Mouse (Mus musculus): ENCODE measurements around the gene Nat8f2. TPM values are rescaled to one million over a fixed set of nuclear protein-coding genes. Genes with fewer than 3 reads are reported as not detected.

Gene Nat8f2
- 19.5 TPM for polyA plus RNA-seq (2014; fragmentation: Illumina TruSeq; extraction: RNeasy Lipid Tissue Mini Kit (QIAGEN cat#74804); ENCODE audit: low read depth, low replicate concordance)

DNA sequence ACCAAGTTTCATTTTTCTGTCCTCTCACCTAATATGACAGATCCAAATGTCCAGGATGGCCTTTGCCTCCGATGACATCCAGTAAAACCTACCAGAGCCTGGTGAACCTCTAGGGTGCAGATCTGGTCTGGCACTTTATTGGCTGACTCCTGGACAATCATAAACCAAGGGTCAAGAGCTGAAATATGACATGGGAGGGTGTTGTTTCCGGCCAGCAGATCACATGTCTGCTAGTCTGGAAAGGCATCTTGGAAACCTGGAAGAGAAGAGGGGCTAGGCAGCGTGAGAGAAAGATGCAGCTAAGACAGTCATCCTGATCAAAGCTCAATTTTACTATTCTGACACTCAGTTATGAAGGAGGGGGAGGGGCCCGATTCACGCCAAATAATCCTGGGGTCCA lies at the start of gene Nat8f2:
TSS of gene Nat8f2 (minus strand) at position 153 of the 400 bp plus-strand sequence.

DNA sequence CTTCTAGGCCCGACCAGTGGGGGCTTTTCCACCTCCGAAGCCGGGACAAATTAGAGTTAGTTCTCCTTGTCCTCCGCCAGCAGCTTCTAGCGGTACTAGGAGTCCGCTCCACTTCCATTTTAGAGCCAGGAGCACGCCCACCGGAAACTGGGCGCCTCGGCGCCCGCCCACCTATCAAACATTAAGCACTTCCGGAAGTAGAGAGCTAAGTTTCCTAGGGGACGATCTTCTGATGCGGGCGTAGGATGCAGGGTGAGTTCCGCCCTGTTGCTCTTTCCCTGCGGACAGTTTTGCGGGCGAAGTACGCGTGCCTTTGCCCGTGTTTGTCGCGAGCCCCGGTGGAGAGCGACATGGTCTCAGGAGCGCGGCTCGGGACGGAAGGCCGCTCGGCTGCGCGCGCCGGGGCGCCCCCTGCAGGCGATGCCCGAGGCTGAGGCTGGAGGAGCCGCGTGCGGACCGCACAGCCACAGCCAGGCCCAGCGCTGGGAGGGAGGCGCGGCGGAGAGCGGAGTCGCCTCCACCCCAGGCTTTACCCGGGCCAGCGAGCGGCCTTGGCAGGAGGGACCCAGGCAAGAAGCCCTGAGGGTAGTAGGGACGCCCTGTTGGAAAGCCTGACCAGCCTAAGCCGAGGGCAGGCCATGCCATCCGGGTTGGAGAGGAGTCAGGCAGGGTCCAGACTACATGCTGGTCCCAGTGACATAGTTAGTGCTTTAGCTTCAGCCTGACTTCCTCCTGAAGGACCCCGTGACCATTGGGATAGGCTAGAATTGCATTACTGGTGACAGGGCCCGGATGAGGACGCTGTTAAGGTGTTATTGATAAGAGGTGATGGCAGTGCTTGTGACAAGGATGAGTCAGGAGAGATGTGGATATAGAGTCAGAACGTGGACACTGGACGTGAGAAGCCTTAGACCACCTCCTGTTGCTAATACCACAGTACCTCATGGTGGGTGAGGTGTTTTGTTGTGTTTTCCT lies 46.9 kb upstream of the Nat8f2 start, which contains the start of gene Nat8f1:
TSS of gene Nat8f1 (minus strand) at position 149 of the 975 bp plus-strand sequence.

DNA sequence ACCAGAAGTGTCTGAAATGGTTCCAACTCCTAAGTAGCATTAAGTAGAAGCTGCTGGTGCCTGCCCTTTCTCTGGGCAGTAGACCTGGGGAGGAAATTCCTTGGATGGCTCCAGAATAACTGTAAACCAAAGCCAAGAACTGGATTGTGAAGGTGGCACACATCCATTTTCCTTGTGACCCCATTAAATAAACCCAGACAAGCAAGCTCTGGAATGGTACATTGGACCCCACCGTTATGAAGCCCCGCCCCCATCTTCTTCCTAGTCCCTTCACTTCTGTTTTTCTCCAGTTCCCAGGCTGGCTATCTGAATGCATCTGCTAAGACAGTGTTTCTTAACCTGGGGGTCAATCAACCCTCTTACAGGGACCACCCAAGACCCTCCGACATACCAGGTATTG lies 42.6 kb upstream of the Nat8f2 start, which contains the start of gene Tprkb:
TSS of gene Tprkb (plus strand) at position 279 of the 400 bp plus-strand sequence.

GRCm38 (mm10) chr6:85904642-85905061 lies 35.7 kb upstream of the Nat8f2 start, which contains the start of gene Nat8f4:
TSS of gene Nat8f4 (minus strand) at chr6:85904884.

DNA sequence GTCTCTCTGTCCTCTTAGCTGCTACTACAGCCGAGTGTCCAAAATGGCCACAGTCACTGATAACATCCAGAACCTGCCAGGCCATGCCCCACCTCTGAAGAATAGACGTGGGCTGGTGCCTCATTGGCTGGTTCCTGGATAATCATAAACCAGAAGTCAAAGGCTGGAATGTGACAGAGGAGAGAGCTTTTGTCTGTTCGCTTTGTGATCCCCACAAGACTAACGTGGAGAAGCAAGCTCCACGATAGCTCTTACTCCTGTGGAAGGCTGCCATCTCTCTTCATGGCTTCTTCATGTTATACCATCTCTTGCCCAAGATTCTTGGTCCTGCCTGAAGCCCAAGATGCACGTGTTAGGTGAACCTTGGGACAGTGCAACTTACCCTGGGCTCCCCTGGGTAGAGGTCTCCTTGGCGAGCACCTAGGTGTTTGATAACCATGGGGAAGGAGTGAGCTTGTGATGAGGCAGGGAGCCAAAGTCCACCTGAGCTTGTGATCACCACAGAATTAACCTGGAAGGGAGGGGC lies 37.1 kb downstream of the Nat8f2 start, which contains the start of gene Nat8:
TSS of gene Nat8 (minus strand) at position 287 of the 526 bp plus-strand sequence.

DNA sequence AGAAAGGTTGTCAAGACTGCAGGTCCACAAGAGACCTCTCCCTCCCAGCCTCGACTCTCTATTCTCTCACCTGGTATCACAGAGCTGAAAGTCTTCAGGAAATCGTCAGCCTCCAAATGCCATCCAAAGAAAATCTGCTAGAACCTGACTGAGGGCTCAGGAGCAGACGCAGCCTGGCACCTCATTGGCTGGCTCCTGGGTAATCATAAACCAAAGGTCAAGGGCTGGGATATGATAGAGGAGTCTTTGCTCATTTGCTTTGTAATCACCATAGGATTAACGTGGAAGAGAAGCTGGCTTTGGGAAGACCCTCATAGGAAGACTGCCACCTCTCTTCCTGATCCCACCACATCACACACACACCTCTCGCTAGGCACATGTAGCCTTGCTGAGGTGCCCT lies 48.1 kb downstream of the Nat8f2 start, which contains the start of the genes Nat8f6 and Nat8f5:
TSS of gene Nat8f6 (minus strand) at position 118 of the 400 bp plus-strand sequence.
TSS of gene Nat8f5 (minus strand) at position 136 of the 400 bp plus-strand sequence.

Other genes with a start within 250 kb of the Nat8f2 start
- 4.2 TPM for gene Nat8f7, start 156.0 kb downstream of the Nat8f2 start, polyA plus RNA-seq (2014; fragmentation: Illumina TruSeq; extraction: RNeasy Lipid Tissue Mini Kit (QIAGEN cat#74804); ENCODE audit: low read depth, low replicate concordance)
- gene Nat8f3, start 103.4 kb downstream of the Nat8f2 start, polyA plus RNA-seq (2014; fragmentation: Illumina TruSeq; extraction: RNeasy Lipid Tissue Mini Kit (QIAGEN cat#74804); ENCODE audit: low read depth, low replicate concordance) = 48.7 TPM
- 27.1 TPM for gene Nat8f6, start 48.2 kb downstream of the Nat8f2 start, polyA plus RNA-seq (2014; fragmentation: Illumina TruSeq; extraction: RNeasy Lipid Tissue Mini Kit (QIAGEN cat#74804); ENCODE audit: low read depth, low replicate concordance)
- 4.9 TPM for gene Nat8f5, start 48.2 kb downstream of the Nat8f2 start, polyA plus RNA-seq (2014; fragmentation: Illumina TruSeq; extraction: RNeasy Lipid Tissue Mini Kit (QIAGEN cat#74804); ENCODE audit: low read depth, low replicate concordance)
- 17.2 TPM for gene Nat8, start 37.1 kb downstream of the Nat8f2 start, polyA plus RNA-seq (2014; fragmentation: Illumina TruSeq; extraction: RNeasy Lipid Tissue Mini Kit (QIAGEN cat#74804); ENCODE audit: low read depth, low replicate concordance)
- 8.9 TPM for gene Nat8f4, start 35.7 kb upstream of the Nat8f2 start, polyA plus RNA-seq (2014; fragmentation: Illumina TruSeq; extraction: RNeasy Lipid Tissue Mini Kit (QIAGEN cat#74804); ENCODE audit: low read depth, low replicate concordance)
- gene Tprkb, start 42.7 kb upstream of the Nat8f2 start, polyA plus RNA-seq (2014; fragmentation: Illumina TruSeq; extraction: RNeasy Lipid Tissue Mini Kit (QIAGEN cat#74804); ENCODE audit: low read depth, low replicate concordance) = 305 TPM
- gene Nat8f1, start 46.5 kb upstream of the Nat8f2 start, polyA plus RNA-seq (2014; fragmentation: Illumina TruSeq; extraction: RNeasy Lipid Tissue Mini Kit (QIAGEN cat#74804); ENCODE audit: low read depth, low replicate concordance) = 35.5 TPM
- gene Dusp11, start 92.5 kb upstream of the Nat8f2 start, polyA plus RNA-seq (2014; fragmentation: Illumina TruSeq; extraction: RNeasy Lipid Tissue Mini Kit (QIAGEN cat#74804); ENCODE audit: low read depth, low replicate concordance) = 146 TPM
- gene Figla, start 147.0 kb upstream of the Nat8f2 start, polyA plus RNA-seq (2014; fragmentation: Illumina TruSeq; extraction: RNeasy Lipid Tissue Mini Kit (QIAGEN cat#74804); ENCODE audit: low read depth, low replicate concordance) = not detected
- gene Add2, start 159.5 kb upstream of the Nat8f2 start, polyA plus RNA-seq (2014; fragmentation: Illumina TruSeq; extraction: RNeasy Lipid Tissue Mini Kit (QIAGEN cat#74804); ENCODE audit: low read depth, low replicate concordance) = 0.28 TPM

All from kidney, adult 10 weeks (tissue).